Mouse (Mus musculus) hindbrain, embryonic 10.5 days (tissue): ENCODE measurements at regions not wholly inside any gene's neighbourhood (a gene's known extent, or its start where the extent isn't known, plus 50 kb on each side); places are given as distances from the start of the nearest gene placed in this dataset.

Experiments used
- DNase-seq: peaks from one replicate; pipeline ENCODE4 v3.0.0-alpha.2; 2017; ENCODE audit warnings: low spot score
- H3K27ac ChIP-seq: fragments of 300-500 bp; sonication (generic); 2 replicates; pipeline ENCODE4 v1.5.1; 2016; ENCODE audit warnings: mild to moderate bottlenecking, moderate library complexity
- H3K27me3 ChIP-seq: fragments of 300-500 bp; sonication (generic); 2 replicates; pipeline ENCODE4 v1.6.1; 2016; ENCODE audit warnings: mild to moderate bottlenecking; ENCODE audit not compliant: poor library complexity, insufficient read depth, severe bottlenecking
- H3K36me3 ChIP-seq: fragments of 300-500 bp; sonication (generic); 2 replicates; pipeline ENCODE4 v1.6.1; 2016; ENCODE audit warnings: mild to moderate bottlenecking, moderate library complexity
- H3K4me1 ChIP-seq: fragments of 300-500 bp; sonication (generic); replicated peaks from 2 replicates; pipeline ENCODE4 v1.6.1; 2016; ENCODE audit warnings: mild to moderate bottlenecking
- H3K4me3 ChIP-seq: fragments of 300-500 bp; sonication (generic); 2 replicates; pipeline ENCODE4 v1.5.1; 2016; ENCODE audit warnings: mild to moderate bottlenecking, moderate library complexity
- H3K9me3 ChIP-seq: fragments of 300-500 bp; sonication (generic); 2 replicates; pipeline ENCODE4 v1.6.1; 2016; ENCODE audit warnings: mild to moderate bottlenecking, moderate library complexity
- WGBS: fragments of 180-500 bp; shearing (Covaris S2); methylation state at CpG from one replicate; pipeline ENCODE4 v1.1.7; 2016; 5-methylcytosine and 5-hydroxymethylcytosine counted together

DNA sequence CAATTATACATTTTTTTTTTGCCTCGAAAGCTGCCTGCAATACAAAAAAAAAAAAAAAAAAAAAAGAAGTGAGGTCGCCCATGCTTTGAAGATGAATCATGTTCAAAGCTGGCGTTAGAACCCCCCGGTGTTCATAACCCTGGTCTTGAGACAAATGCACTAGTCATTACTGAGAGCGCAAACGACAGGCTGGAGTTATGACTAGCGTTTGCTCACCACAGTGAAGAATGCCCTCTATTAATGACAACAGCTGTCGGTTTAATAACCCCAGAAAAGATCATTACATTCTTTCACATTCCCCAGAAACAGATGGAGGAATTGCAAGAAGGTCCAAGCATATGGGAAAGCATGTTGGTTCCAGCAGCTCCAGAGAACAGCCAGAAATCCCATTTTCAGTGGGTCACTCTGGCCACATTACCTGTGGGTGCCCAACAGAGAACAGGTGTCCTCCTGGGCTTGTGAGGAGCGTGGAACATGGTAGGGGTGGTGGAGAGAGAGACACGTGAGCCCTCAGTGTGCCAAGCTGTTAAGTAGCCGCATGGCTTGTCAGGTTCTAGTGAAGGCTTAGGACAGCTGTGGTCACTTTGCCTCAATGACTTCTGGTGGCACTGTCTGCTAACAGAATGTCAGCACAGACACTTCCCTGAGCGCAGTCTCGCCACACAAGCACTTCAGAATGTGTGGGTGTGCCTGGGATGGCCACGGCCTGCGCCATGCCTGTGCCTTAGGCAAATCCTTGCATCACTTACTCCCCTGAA is 60.4 kb downstream of the Aipl1 start:
- Histone ChIP-seq H3K27ac (no peak overlapping the region), H3K36me3 (no peaks in the 10 kb centered on the region), H3K4me1 (0 out of 2 replicates have a peak, but pooled peaks cover 3% of the 10 kb centered on the region), H3K27me3 (no peaks in the 10 kb centered on the region), H3K9me3 (no peaks in the 10 kb centered on the region), H3K4me3 (no peak overlapping the region)
- whole genome bisulfite sequencing, result 87% methylated on average over 15 of the region's 15 CpGs
- no peak for DNase-seq

DNA sequence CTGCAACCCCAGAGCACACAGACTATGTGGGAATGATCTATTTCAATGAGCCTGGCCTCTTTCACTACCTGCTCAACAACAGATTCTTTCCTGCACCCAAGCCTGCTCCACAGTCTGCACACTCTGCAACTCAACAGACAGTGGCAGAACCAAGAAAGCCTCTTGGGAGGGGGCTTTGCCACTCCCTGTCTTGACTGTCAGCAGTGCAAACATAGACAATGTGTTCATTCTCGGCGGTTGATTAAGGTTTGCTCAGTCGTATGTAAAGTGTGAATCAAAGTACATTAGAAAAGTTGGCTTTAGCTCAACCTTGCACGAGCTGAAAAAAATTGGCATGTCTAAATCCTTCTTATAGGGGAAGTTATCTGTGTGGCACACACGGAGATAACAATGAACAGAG is 66.0 kb downstream of the Aipl1 start:
- Histone ChIP-seq H3K27me3 (no peaks in the 10 kb centered on the region), H3K4me3 (no peak overlapping the region), H3K4me1 (peaks cover 13% of the 10 kb centered on the region; the same call in 1 of the 2 replicates), H3K36me3 (no peaks in the 10 kb centered on the region), H3K27ac (no peak overlapping the region), H3K9me3 (no peaks in the 10 kb centered on the region)
- WGBS, result 89% methylated on average over 5 of the region's 5 CpGs
- no peak for DNase-seq

DNA sequence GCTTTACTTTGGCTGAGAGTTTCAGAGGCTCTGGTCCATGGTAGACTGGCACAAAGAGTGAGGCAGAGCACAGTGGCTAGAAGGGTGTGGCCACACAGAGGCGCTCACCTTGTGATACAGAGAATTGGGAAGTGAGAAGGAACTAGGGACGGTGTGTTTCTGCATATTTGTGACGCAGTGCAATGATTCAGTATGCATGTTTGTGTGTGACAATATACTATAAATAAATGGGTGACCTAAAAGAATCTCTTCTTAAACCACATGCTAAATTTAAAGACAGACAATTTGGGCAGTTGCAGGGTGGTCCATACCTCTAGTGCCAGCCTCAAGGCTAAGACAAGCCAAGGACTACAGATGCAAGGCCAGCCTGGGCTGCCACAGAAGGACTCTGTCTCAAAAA is 75.0 kb downstream of the Aipl1 start:
- Histone ChIP-seq H3K27me3 (no peaks in the 10 kb centered on the region), H3K4me1 (peaks cover 6% of the 10 kb centered on the region; the same call in 1 of the 2 replicates), H3K36me3 (no peaks in the 10 kb centered on the region), H3K9me3 (0 out of 2 replicates have a peak, but pooled peaks cover 3% of the 10 kb centered on the region), H3K4me3 (no peak overlapping the region), H3K27ac (no peak overlapping the region)
- no peak for DNase-seq
- WGBS, result 87% methylated on average over 3 of the region's 3 CpGs

DNA sequence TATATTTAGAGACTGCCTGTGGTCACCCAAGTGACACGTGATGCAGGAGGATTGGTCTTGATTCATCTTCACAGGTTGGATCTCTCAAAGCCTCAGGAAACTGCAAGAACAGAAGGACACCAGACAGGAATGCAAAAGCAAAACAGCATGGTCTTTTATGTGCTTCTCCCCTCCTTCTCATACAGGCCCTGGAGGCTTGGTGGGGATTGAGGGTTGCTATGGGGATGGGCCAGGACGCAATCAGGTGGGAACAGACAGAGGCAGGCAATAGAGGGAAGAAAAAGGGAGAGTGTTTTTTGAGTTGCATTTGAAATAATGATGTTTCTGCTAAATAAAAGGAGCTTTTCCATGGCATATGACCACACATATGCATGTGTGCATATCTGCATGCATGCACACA is 84.8 kb downstream of the Aipl1 start:
- no peak for DNase-seq
- WGBS, result 58% methylated on average over 2 of the region's 2 CpGs
- H3K36me3 ChIP-seq, result no peaks in the 10 kb centered on the region

GRCm38 (mm10) chr11:71947161-71947560 is 90.1 kb downstream of the Aipl1 start:
- Histone ChIP-seq H3K36me3 (no peaks in the 10 kb centered on the region), H3K27ac (no peak overlapping the region), H3K4me1 (peaks cover 5% of the 10 kb centered on the region; the same call in 1 of the 2 replicates), H3K9me3 (no peaks in the 10 kb centered on the region), H3K4me3 (no peak overlapping the region), H3K27me3 (no peaks in the 10 kb centered on the region)
- WGBS, result 85% methylated on average over 5 of the region's 5 CpGs
- DNase-seq, result no peak

More for the DNA sequence above, 84.8 kb downstream of the Aipl1 start:
- H3K27ac ChIP-seq, result no peak overlapping the region
- H3K4me3 ChIP-seq, result no peak overlapping the region
- no peaks in the 10 kb centered on the region for H3K27me3 ChIP-seq
- 0 out of 2 replicates have a peak, but pooled peaks cover 4% of the 10 kb centered on the region for H3K4me1 ChIP-seq
- H3K9me3 ChIP-seq, result no peaks in the 10 kb centered on the region

DNA sequence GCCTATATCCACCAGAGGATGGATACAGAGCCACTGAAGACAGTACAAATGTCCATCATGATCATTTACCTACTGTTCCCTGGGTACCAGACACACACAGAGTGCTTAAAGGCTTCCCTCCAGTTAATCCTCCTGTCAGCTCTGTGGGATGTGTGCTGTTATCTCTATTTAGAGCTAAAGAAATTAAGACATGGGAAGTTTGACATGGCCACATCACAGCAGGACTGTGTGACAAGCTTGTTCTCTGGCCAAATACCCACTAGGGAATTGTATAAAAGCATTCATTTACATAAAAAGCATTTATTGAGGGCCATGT is 92.3 kb downstream of the Aipl1 start:
- H3K4me3 ChIP-seq, result no peak overlapping the region
- H3K9me3 ChIP-seq, result no peaks in the 10 kb centered on the region
- no peak for DNase-seq
- no peak overlapping the region for H3K27ac ChIP-seq
- peaks cover 5% of the 10 kb centered on the region; the same call in 1 of the 2 replicates for H3K4me1 ChIP-seq
- no peaks in the 10 kb centered on the region for H3K36me3 ChIP-seq
- H3K27me3 ChIP-seq, result no peaks in the 10 kb centered on the region

- H3K4me3 ChIP-seq, result no peak overlapping the region
- H3K27me3 ChIP-seq, result no peaks in the 10 kb centered on the region
- no peaks in the 10 kb centered on the region for H3K9me3 ChIP-seq
- 57% methylated on average over 9 of the region's 9 CpGs for WGBS
- DNase-seq, result no peak
- no peak overlapping the region for H3K27ac ChIP-seq
- H3K4me1 ChIP-seq, result peaks cover 5% of the 10 kb centered on the region; the same call in 1 of the 2 replicates
- H3K36me3 ChIP-seq, result no peaks in the 10 kb centered on the region
Observed at GRCm38 (mm10) chr11:71944398-71945097, 92.8 kb downstream of the Aipl1 start.

DNA sequence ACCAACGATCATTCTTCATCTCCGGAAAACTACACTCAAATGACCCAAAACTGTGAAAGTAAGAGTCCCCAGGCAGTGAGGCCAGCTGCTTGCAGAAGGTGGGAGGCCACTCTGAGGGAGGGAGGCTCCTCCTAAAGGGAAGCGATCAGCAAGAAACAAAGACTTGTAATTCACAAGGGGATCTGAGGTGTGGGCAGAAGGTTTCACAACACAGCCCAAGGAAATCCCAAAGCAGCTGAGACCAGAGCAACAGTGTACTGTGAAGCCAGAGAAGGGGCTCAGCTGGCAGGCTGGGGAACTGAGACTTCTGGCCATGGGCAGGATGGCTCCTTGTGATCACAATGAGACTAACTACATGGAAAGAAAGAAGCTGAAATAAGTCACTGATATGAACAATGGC is 93.8 kb downstream of the Aipl1 start:
- Histone ChIP-seq H3K4me3 (no peak overlapping the region), H3K27ac (no peak overlapping the region), H3K36me3 (no peaks in the 10 kb centered on the region), H3K4me1 (peaks cover 5% of the 10 kb centered on the region; the same call in 1 of the 2 replicates), H3K9me3 (no peaks in the 10 kb centered on the region), H3K27me3 (no peaks in the 10 kb centered on the region)
- WGBS, result 51% methylated on average over 3 of the region's 3 CpGs
- DNase-seq, result no peak

- no peak overlapping the region for H3K4me3 ChIP-seq
- H3K4me1 ChIP-seq, result no peaks in the 10 kb centered on the region
- no peaks in the 10 kb centered on the region for H3K9me3 ChIP-seq
- no peak overlapping the region for H3K27ac ChIP-seq
- no peaks in the 10 kb centered on the region for H3K27me3 ChIP-seq
- no peaks in the 10 kb centered on the region for H3K36me3 ChIP-seq
- WGBS, result 86% methylated on average over 6 of the region's 6 CpGs
- no peak for DNase-seq
Observed at GRCm38 (mm10) chr11:71939066-71939465, 98.2 kb downstream of the Aipl1 start.

DNA sequence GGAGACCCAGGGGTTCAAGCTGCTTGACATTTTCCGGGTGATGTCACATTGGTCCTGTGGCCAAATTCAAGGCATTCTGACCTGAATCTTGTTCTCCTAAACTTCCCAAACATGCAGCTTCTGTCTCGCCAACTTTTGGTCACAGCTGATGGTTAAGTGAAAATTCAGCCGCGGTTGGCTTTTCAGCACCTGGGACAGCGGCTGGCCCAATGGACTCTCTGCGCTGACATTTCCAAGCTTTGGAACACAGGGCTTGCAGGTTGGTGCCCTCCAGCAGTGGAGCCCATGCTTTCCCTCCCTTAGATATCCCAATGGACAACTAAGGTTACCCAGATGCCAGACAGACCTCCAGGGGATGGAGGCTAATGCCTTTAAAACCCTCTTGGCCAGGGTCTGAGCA is 100.2 kb downstream of the Aipl1 start:
- H3K27me3 ChIP-seq, result no peaks in the 10 kb centered on the region
- WGBS, result 35% methylated on average over 6 of the region's 6 CpGs
- no peaks in the 10 kb centered on the region for H3K4me1 ChIP-seq
- H3K9me3 ChIP-seq, result no peaks in the 10 kb centered on the region
- H3K36me3 ChIP-seq, result no peaks in the 10 kb centered on the region
- DNase-seq, result peak; percentile 38
- no peak overlapping the region for H3K4me3 ChIP-seq
- H3K27ac ChIP-seq, result no peak overlapping the region

- H3K27me3 ChIP-seq, result no peaks in the 10 kb centered on the region
- H3K36me3 ChIP-seq, result no peaks in the 10 kb centered on the region
- H3K4me3 ChIP-seq, result no peak overlapping the region
- H3K4me1 ChIP-seq, result no peaks in the 10 kb centered on the region
- DNase-seq, result no peak
- 77% methylated on average over 7 of the region's 7 CpGs for WGBS
- no peak overlapping the region for H3K27ac ChIP-seq
- no peaks in the 10 kb centered on the region for H3K9me3 ChIP-seq
Observed at GRCm38 (mm10) chr11:71929716-71930488, 107.4 kb downstream of the Aipl1 start.

DNA sequence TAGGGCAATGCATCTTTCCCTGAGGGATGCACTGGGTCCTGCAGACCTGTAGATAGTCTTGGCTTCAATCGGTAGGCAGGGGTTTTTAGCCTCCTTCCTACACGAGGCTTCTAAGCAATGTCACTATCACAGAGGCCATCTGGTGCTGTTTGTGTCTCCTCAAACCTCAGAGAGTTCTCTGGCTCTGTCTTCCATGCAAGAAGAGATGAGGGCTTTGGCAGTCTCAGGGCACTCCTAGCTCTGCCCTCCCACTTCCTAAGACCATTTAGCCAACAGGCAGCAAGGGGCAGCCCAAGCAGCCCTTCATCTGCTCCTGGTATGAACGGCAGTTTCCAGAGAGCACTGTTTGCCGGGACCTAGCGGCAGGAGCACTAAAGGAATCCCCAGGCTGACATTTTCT is 122.6 kb downstream of the Aipl1 start:
- 0 out of 2 replicates have a peak overlapping the region, but pooled peaks have one; percentile 40 for H3K27ac ChIP-seq
- no peaks in the 10 kb centered on the region for H3K9me3 ChIP-seq
- H3K4me1 ChIP-seq, result peaks cover 22% of the 10 kb centered on the region
- H3K4me3 ChIP-seq, result no peak overlapping the region
- WGBS, result 55% methylated on average over 5 of the region's 5 CpGs
- no peaks in the 10 kb centered on the region for H3K27me3 ChIP-seq
- no peak for DNase-seq
- H3K36me3 ChIP-seq, result no peaks in the 10 kb centered on the region

DNA sequence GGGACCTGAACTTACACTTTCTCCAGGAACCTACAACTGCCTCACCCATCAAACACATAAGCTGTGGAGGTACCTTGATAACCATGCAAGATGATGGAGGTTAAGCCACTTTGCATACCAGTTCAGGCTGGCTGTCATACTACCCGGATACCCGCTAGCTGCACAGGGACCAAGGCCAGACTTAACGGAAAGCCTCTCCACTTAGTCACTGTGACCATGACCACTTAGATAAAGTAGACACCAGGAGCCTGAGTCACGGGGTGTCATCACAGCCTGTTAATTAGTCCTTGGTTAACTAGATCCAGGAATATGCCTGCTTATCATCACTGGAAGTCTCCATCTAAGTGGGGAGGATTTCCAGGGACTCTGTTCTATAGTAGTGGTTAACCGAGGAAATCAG is 124.7 kb downstream of the Aipl1 start:
- 90% methylated on average over 5 of the region's 5 CpGs for WGBS
- Histone ChIP-seq H3K4me1 (peaks cover 22% of the 10 kb centered on the region), H3K4me3 (no peak overlapping the region), H3K9me3 (no peaks in the 10 kb centered on the region), H3K36me3 (no peaks in the 10 kb centered on the region), H3K27me3 (no peaks in the 10 kb centered on the region), H3K27ac (no peak overlapping the region)
- no peak for DNase-seq
